Mouse (Mus musculus): ENCODE measurements around the gene Ptpn14. TPM values are rescaled to one million over a fixed set of nuclear protein-coding genes. Genes with fewer than 3 reads are reported as not detected.

The Ptpn14 gene
- total and polyA plus RNA-seq, 2 experiments from 2014 or later = 4.2 to 23.5 TPM

- no peak overlapping the region for H3K4me3 ChIP-seq (ENCODE audit: low read depth, low read length)
- H3K4me1 ChIP-seq (ENCODE audit: control insufficient read depth, insufficient read depth) = no peaks in the 10 kb centered on the region
- DNase-seq (ENCODE audit: low spot score) (no peak), ATAC-seq (ENCODE audit: insufficient read depth, low read depth) (no peak)
- H3K9ac ChIP-seq (replicated peaks; ENCODE audit: low read depth, low read length) = no peak overlapping the region
- H3K27ac ChIP-seq (ENCODE audit: low read depth) = no peak overlapping the region
- H3K36me3 ChIP-seq (replicated peaks; ENCODE audit: control insufficient read depth, insufficient read depth, low read length) = no peaks in the 10 kb centered on the region
- H3K9me3 ChIP-seq (replicated peaks; ENCODE audit: control insufficient read depth, low read length) = no peaks in the 10 kb centered on the region
- H3K27me3 ChIP-seq (ENCODE audit: control insufficient read depth, insufficient read depth, low read length) = no peaks in the 10 kb centered on the region
- TF ChIP-seq EP300 (IDR thresholded peaks at IDR 0.05; ENCODE audit: low read depth) = no peak
- TF ChIP-seq CTCF (IDR thresholded peaks at IDR 0.05; ENCODE audit: low read depth) = 0 out of 2 replicates have a peak, but pooled peaks have one; percentile 1
- WGBS = 66% methylated on average over 6 of the region's 6 CpGs
- H3K4me2 ChIP-seq (ENCODE audit: low read depth, low read length) = no peak overlapping the region
These were observed 27.9 kb upstream of the Ptpn14 start for GRCm38 (mm10) chr1:189700186-189700585.

GRCm38 (mm10) chr1:189700990-189701389 is 27.1 kb upstream of the Ptpn14 start:
- Histone ChIP-seq H3K36me3 (replicated peaks; ENCODE audit: control insufficient read depth, insufficient read depth, low read length) (no peaks in the 10 kb centered on the region), H3K9me3 (replicated peaks; ENCODE audit: control insufficient read depth, low read length) (no peaks in the 10 kb centered on the region), H3K9ac (replicated peaks; ENCODE audit: low read depth, low read length) (no peak overlapping the region), H3K4me1 (ENCODE audit: control insufficient read depth, insufficient read depth) (no peaks in the 10 kb centered on the region), H3K27ac (ENCODE audit: low read depth) (no peak overlapping the region), H3K4me3 (ENCODE audit: low read depth, low read length) (no peak overlapping the region), H3K4me2 (ENCODE audit: low read depth, low read length) (no peak overlapping the region), H3K27me3 (ENCODE audit: control insufficient read depth, insufficient read depth, low read length) (no peaks in the 10 kb centered on the region)
- WGBS = 2% methylated on average over 6 of the region's 6 CpGs
- DNase-seq (ENCODE audit: low spot score) (peak; percentile 80), ATAC-seq (ENCODE audit: insufficient read depth, low read depth) (no peak)
- peak; percentile 81 for TF ChIP-seq CTCF (IDR thresholded peaks at IDR 0.05; ENCODE audit: low read depth)
- TF ChIP-seq EP300 (IDR thresholded peaks at IDR 0.05; ENCODE audit: low read depth) = no peak

GRCm38 (mm10) chr1:189703156-189703555 is 24.9 kb upstream of the Ptpn14 start:
- no peaks in the 10 kb centered on the region for H3K36me3 ChIP-seq (replicated peaks; ENCODE audit: control insufficient read depth, insufficient read depth, low read length)
- 59% methylated on average over 7 of the region's 7 CpGs for WGBS
- no peaks in the 10 kb centered on the region for H3K4me1 ChIP-seq (ENCODE audit: control insufficient read depth, insufficient read depth)
- H3K27ac ChIP-seq (ENCODE audit: low read depth) = no peak overlapping the region
- H3K9ac ChIP-seq (replicated peaks; ENCODE audit: low read depth, low read length) = no peak overlapping the region
- ATAC-seq (ENCODE audit: insufficient read depth, low read depth) = no peak
- H3K4me2 ChIP-seq (ENCODE audit: low read depth, low read length) = no peak overlapping the region
- TF ChIP-seq CTCF (IDR thresholded peaks at IDR 0.05; ENCODE audit: low read depth) (peak; percentile 27), EP300 (IDR thresholded peaks at IDR 0.05; ENCODE audit: low read depth) (no peak)
- no peaks in the 10 kb centered on the region for H3K9me3 ChIP-seq (replicated peaks; ENCODE audit: control insufficient read depth, low read length)
- no peak overlapping the region for H3K4me3 ChIP-seq (ENCODE audit: low read depth, low read length)
- H3K27me3 ChIP-seq (ENCODE audit: control insufficient read depth, insufficient read depth, low read length) = no peaks in the 10 kb centered on the region
- no peak for DNase-seq (ENCODE audit: low spot score)

- Histone ChIP-seq H3K4me2 (ENCODE audit: low read depth, low read length) (no peak overlapping the region), H3K4me1 (ENCODE audit: control insufficient read depth, insufficient read depth) (no peaks in the 10 kb centered on the region), H3K27me3 (ENCODE audit: control insufficient read depth, insufficient read depth, low read length) (no peaks in the 10 kb centered on the region), H3K4me3 (ENCODE audit: low read depth, low read length) (no peak overlapping the region), H3K9ac (replicated peaks; ENCODE audit: low read depth, low read length) (no peak overlapping the region), H3K36me3 (replicated peaks; ENCODE audit: control insufficient read depth, insufficient read depth, low read length) (no peaks in the 10 kb centered on the region), H3K27ac (ENCODE audit: low read depth) (no peak overlapping the region), H3K9me3 (replicated peaks; ENCODE audit: control insufficient read depth, low read length) (no peaks in the 10 kb centered on the region)
- 80% methylated on average over 7 of the region's 7 CpGs for WGBS
- ATAC-seq (ENCODE audit: insufficient read depth, low read depth) (no peak), DNase-seq (ENCODE audit: low spot score) (no peak)
- TF ChIP-seq CTCF (IDR thresholded peaks at IDR 0.05; ENCODE audit: low read depth) (no peak), EP300 (IDR thresholded peaks at IDR 0.05; ENCODE audit: low read depth) (no peak)
These were observed 24.5 kb upstream of the Ptpn14 start for GRCm38 (mm10) chr1:189703591-189703990.

- TF ChIP-seq CTCF (IDR thresholded peaks at IDR 0.05; ENCODE audit: low read depth) (no peak), EP300 (IDR thresholded peaks at IDR 0.05; ENCODE audit: low read depth) (no peak)
- Histone ChIP-seq H3K36me3 (replicated peaks; ENCODE audit: control insufficient read depth, insufficient read depth, low read length) (no peaks in the 10 kb centered on the region), H3K4me2 (ENCODE audit: low read depth, low read length) (no peak overlapping the region), H3K27me3 (ENCODE audit: control insufficient read depth, insufficient read depth, low read length) (no peaks in the 10 kb centered on the region), H3K4me3 (ENCODE audit: low read depth, low read length) (no peak overlapping the region), H3K9ac (replicated peaks; ENCODE audit: low read depth, low read length) (no peak overlapping the region), H3K27ac (ENCODE audit: low read depth) (no peak overlapping the region), H3K9me3 (replicated peaks; ENCODE audit: control insufficient read depth, low read length) (no peaks in the 10 kb centered on the region), H3K4me1 (ENCODE audit: control insufficient read depth, insufficient read depth) (no peaks in the 10 kb centered on the region)
- DNase-seq (ENCODE audit: low spot score) = no peak
- no peak for ATAC-seq (ENCODE audit: insufficient read depth, low read depth)
- 72% methylated on average over 12 of the region's 12 CpGs for WGBS
These were observed 21.9 kb upstream of the Ptpn14 start for GRCm38 (mm10) chr1:189706040-189706645.

GRCm38 (mm10) chr1:189707014-189707413 is 21.1 kb upstream of the Ptpn14 start:
- ATAC-seq (ENCODE audit: insufficient read depth, low read depth) = no peak
- H3K27ac ChIP-seq (ENCODE audit: low read depth) = no peak overlapping the region
- H3K4me1 ChIP-seq (ENCODE audit: control insufficient read depth, insufficient read depth) = no peaks in the 10 kb centered on the region
- TF ChIP-seq CTCF (IDR thresholded peaks at IDR 0.05; ENCODE audit: low read depth) (no peak), EP300 (IDR thresholded peaks at IDR 0.05; ENCODE audit: low read depth) (no peak)
- no peak for DNase-seq (ENCODE audit: low spot score)
- no peaks in the 10 kb centered on the region for H3K36me3 ChIP-seq (replicated peaks; ENCODE audit: control insufficient read depth, insufficient read depth, low read length)
- H3K27me3 ChIP-seq (ENCODE audit: control insufficient read depth, insufficient read depth, low read length) = no peaks in the 10 kb centered on the region
- no peaks in the 10 kb centered on the region for H3K9me3 ChIP-seq (replicated peaks; ENCODE audit: control insufficient read depth, low read length)
- no peak overlapping the region for H3K4me2 ChIP-seq (ENCODE audit: low read depth, low read length)
- H3K9ac ChIP-seq (replicated peaks; ENCODE audit: low read depth, low read length) = no peak overlapping the region
- H3K4me3 ChIP-seq (ENCODE audit: low read depth, low read length) = no peak overlapping the region
